Mouse (Mus musculus) intestine, postnatal 0 days (tissue): ENCODE results near the gene Kcnj2. TPM values are rescaled to one million over a fixed set of nuclear protein-coding genes. Genes with fewer than 3 reads are reported as not detected.

Experiments used
- ATAC-seq: fragments of 200-750 bp; cut with Nextera tagmentation; 2 replicates; pipeline ENCODE4 v1.8.0; 2017; ENCODE audit warnings: mild to moderate bottlenecking, moderate TSS enrichment, moderate library complexity
- H3K27ac ChIP-seq: fragments of 300-500 bp; sonication (generic); 2 replicates; pipeline ENCODE4 v1.5.1; 2014; ENCODE audit warnings: mild to moderate bottlenecking, low read depth, low read length, moderate library complexity
- H3K27me3 ChIP-seq: fragments of 300-500 bp; sonication (generic); replicated peaks from 2 replicates; pipeline ENCODE4 v1.6.1; 2014; ENCODE audit warnings: low read length, mixed read lengths; ENCODE audit not compliant: control insufficient read depth, insufficient read depth
- H3K36me3 ChIP-seq: fragments of 300-500 bp; sonication (generic); 2 replicates; pipeline ENCODE4 v1.6.1; 2014; ENCODE audit warnings: mild to moderate bottlenecking, moderate library complexity; ENCODE audit not compliant: control insufficient read depth, insufficient read depth
- H3K4me1 ChIP-seq: fragments of 300-500 bp; sonication (generic); replicated peaks from 2 replicates; pipeline ENCODE4 v1.6.1; 2014; ENCODE audit warnings: antibody characterized with exemption, low read length, mixed read lengths; ENCODE audit not compliant: control insufficient read depth, insufficient read depth
- H3K4me2 ChIP-seq: fragments of 300-500 bp; sonication (generic); replicated peaks from 2 replicates; pipeline ENCODE4 v1.6.1; 2014; ENCODE audit warnings: low read depth, mild to moderate bottlenecking, moderate library complexity
- H3K4me3 ChIP-seq: fragments of 300-500 bp; sonication (generic); 2 replicates; pipeline ENCODE4 v1.5.1; 2014; ENCODE audit warnings: low read depth, low read length
- H3K9ac ChIP-seq: fragments of 300-500 bp; sonication (generic); 2 replicates; pipeline ENCODE4 v1.6.1; 2014; ENCODE audit warnings: mild to moderate bottlenecking, low read depth, low read length
- H3K9me3 ChIP-seq: fragments of 300-500 bp; sonication (generic); 2 replicates; pipeline ENCODE4 v1.6.1; 2016; ENCODE audit warnings: mixed run types; ENCODE audit not compliant: control insufficient read depth
- CTCF ChIP-seq: sonication (generic); IDR thresholded peaks from 2 replicates; pipeline ENCODE4 v1.5.1; 2016; ENCODE audit warnings: low read depth, mild to moderate bottlenecking, control low read depth, antibody characterized with exemption, moderate library complexity
- WGBS: fragments of 180-500 bp; shearing (Covaris S2); extraction: QIAGEN DNeasy Blood & Tissue Kit; methylation state at CpG from one replicate; pipeline ENCODE4 v1.1.7; 2014; 5-methylcytosine and 5-hydroxymethylcytosine counted together
- polyA plus RNA-seq: library from polyadenylated mRNA; unstranded; fragments of >200 nt; fragmentation: Nextera tagmentation; extraction: Ambion mirVana; gene quantifications from 2 replicates; pipeline ENCODE4 v1.2.1, GENCODE M21; 2015

Gene Kcnj2
- 0.66 and 0.76 TPM in 2 replicates for polyA plus RNA-seq

- Histone ChIP-seq H3K4me1 (no peaks in the 10 kb centered on the region), H3K36me3 (no peaks in the 10 kb centered on the region), H3K4me3 (peak within 1 kb of the TSS; percentile 69), H3K9me3 (no peaks in the 10 kb centered on the region), H3K27ac (peak within 1 kb of the TSS; percentile 9; the same call in 1 of the 2 replicates), H3K27me3 (no peaks in the 10 kb centered on the region), H3K4me2 (peak within 1 kb of the TSS; percentile 98), H3K9ac (peak within 1 kb of the TSS; percentile 37)
- 1% methylated on average over 25 of the region's 28 CpGs for WGBS
- ATAC-seq = peak; percentile 98
- peak; percentile 49 for TF ChIP-seq CTCF
Observed at GRCm38 (mm10) chr11:111065635-111066298, at the start of gene Kcnj2. Kcnj2 (plus strand) TSS chr11:111066164.

- H3K4me1 ChIP-seq = no peaks in the 10 kb centered on the region
- H3K36me3 ChIP-seq = no peaks in the 10 kb centered on the region
- H3K4me2 ChIP-seq = no peak overlapping the region
- H3K9ac ChIP-seq = no peak overlapping the region
- no peak overlapping the region for H3K4me3 ChIP-seq
- no peak overlapping the region for H3K27ac ChIP-seq
- no peak for ATAC-seq
- H3K9me3 ChIP-seq = no peaks in the 10 kb centered on the region
- WGBS = 81% methylated on average over 3 of the region's 3 CpGs
- no peak for TF ChIP-seq CTCF
- H3K27me3 ChIP-seq = no peaks in the 10 kb centered on the region
Observed at GRCm38 (mm10) chr11:111016206-111016605, 49.8 kb upstream of the Kcnj2 start.

- WGBS = 58% methylated on average over 2 of the region's 2 CpGs
- no peak for ATAC-seq
- Histone ChIP-seq H3K9ac (no peak overlapping the region), H3K4me3 (no peak overlapping the region), H3K27ac (no peak overlapping the region), H3K27me3 (no peaks in the 10 kb centered on the region), H3K36me3 (no peaks in the 10 kb centered on the region), H3K4me1 (no peaks in the 10 kb centered on the region), H3K4me2 (no peak overlapping the region), H3K9me3 (no peaks in the 10 kb centered on the region)
- no peak for TF ChIP-seq CTCF
Observed at GRCm38 (mm10) chr11:111020211-111020610, 45.8 kb upstream of the Kcnj2 start.

GRCm38 (mm10) chr11:111022681-111023281 lies 43.2 kb upstream of the Kcnj2 start:
- no peak overlapping the region for H3K4me3 ChIP-seq
- no peak for TF ChIP-seq CTCF
- H3K9ac ChIP-seq = no peak overlapping the region
- H3K27me3 ChIP-seq = no peaks in the 10 kb centered on the region
- H3K27ac ChIP-seq = no peak overlapping the region
- ATAC-seq = no peak
- H3K4me2 ChIP-seq = no peak overlapping the region
- H3K36me3 ChIP-seq = no peaks in the 10 kb centered on the region
- no peaks in the 10 kb centered on the region for H3K9me3 ChIP-seq
- 78% methylated on average over 8 of the region's 8 CpGs for WGBS
- no peaks in the 10 kb centered on the region for H3K4me1 ChIP-seq

- H3K27ac ChIP-seq = no peak overlapping the region
- no peak overlapping the region for H3K4me2 ChIP-seq
- no peak overlapping the region for H3K9ac ChIP-seq
- no peaks in the 10 kb centered on the region for H3K27me3 ChIP-seq
- H3K4me3 ChIP-seq = no peak overlapping the region
- no peaks in the 10 kb centered on the region for H3K9me3 ChIP-seq
- TF ChIP-seq CTCF = peak; percentile 75
- no peaks in the 10 kb centered on the region for H3K36me3 ChIP-seq
- no peak for ATAC-seq
- 43% methylated on average over 5 of the region's 5 CpGs for WGBS
- H3K4me1 ChIP-seq = no peaks in the 10 kb centered on the region
Observed at GRCm38 (mm10) chr11:111042175-111042574, 23.8 kb upstream of the Kcnj2 start.

- no peak for TF ChIP-seq CTCF
- no peak overlapping the region for H3K4me3 ChIP-seq
- H3K27ac ChIP-seq = no peak overlapping the region
- WGBS = 90% methylated on average over 4 of the region's 4 CpGs
- no peak overlapping the region for H3K4me2 ChIP-seq
- H3K36me3 ChIP-seq = no peaks in the 10 kb centered on the region
- no peaks in the 10 kb centered on the region for H3K4me1 ChIP-seq
- H3K9me3 ChIP-seq = no peaks in the 10 kb centered on the region
- ATAC-seq = no peak
- no peak overlapping the region for H3K9ac ChIP-seq
- no peaks in the 10 kb centered on the region for H3K27me3 ChIP-seq
Observed at GRCm38 (mm10) chr11:111043298-111043697, 22.7 kb upstream of the Kcnj2 start.
